Mouse (Mus musculus) macrophage (primary cell): Measurements from ENCODE around the gene Gpr161. TPM values are rescaled to one million over a fixed set of nuclear protein-coding genes. Genes with fewer than 3 reads are reported as not detected.

Source experiments
- H3K27ac ChIP-seq: fragments of 350-480 bp; formaldehyde crosslinking; 2 replicates; pipeline ENCODE4 v1.9.0; 2021
- H3K36me3 ChIP-seq: fragments of 350-480 bp; formaldehyde crosslinking; 2 replicates; pipeline ENCODE4 v1.9.0; 2021; ENCODE audit errors: inconsistent target
- H3K4me3 ChIP-seq: fragments of 350-480 bp; formaldehyde crosslinking; 2 replicates; pipeline ENCODE4 v1.9.0; 2021; ENCODE audit errors: inconsistent target
- H3K79me2 ChIP-seq: fragments of 350-480 bp; formaldehyde crosslinking; 2 replicates; pipeline ENCODE4 v1.9.0; 2021; ENCODE audit errors: inconsistent target
- WGBS: methylation state at CpG from one replicate; pipeline ENCODE4 v1.1.7; 2026; ENCODE audit warnings: inconsistent platforms; ENCODE audit not compliant: missing documents; 5-methylcytosine and 5-hydroxymethylcytosine counted together
- polyA plus RNA-seq: library from polyadenylated mRNA; stranded (reverse); fragments of 250-400 nt; gene quantifications from 3 replicates; pipeline ENCODE4 v1.2.4, GENCODE M21; 2018; ENCODE audit warnings: inconsistent platforms
- total RNA-seq, 78 experiments: library from RNA; depleted of rRNA; stranded (reverse); fragments of 250-400 nt; gene quantifications; 1 replicate in 9 of 78; 2 replicates in 24 of 78; 3 replicates in 43 of 78; 4 replicates in 2 of 78; pipeline ENCODE4 v1.2.4; 2018; ENCODE audit warnings: inconsistent platforms in 56 of 78

Gpr161 gene
- total RNA-seq (2018; cell fraction: chromatin; rRNA removed): under 1 TPM in 1 of 26 experiments, not detected in 25; 0.76 TPM
- total RNA-seq (2018; cell fraction: cytosol; rRNA removed): not detected
- total RNA-seq (2018; cell fraction: nucleus; rRNA removed): under 1 TPM in 1 of 26 experiments, not detected in 25; 0.14 TPM
- polyA plus RNA-seq: not detected in 3 replicates

GRCm38 (mm10) chr1:165295489-165295888, at the start of gene Gpr161:
Gene Gpr161, plus strand, starts transcription at chr1:165295789.
- 92% methylated on average over 1 of the region's 1 CpGs for WGBS
- no peak within 1 kb of the TSS for H3K4me3 ChIP-seq
- H3K79me2 ChIP-seq: no peaks in the 10 kb centered on the region
- no peak within 1 kb of the TSS for H3K27ac ChIP-seq
- no peaks in the 10 kb centered on the region for H3K36me3 ChIP-seq

- H3K79me2 ChIP-seq: no peaks in the 10 kb centered on the region
- H3K27ac ChIP-seq: no peak overlapping the region
- H3K36me3 ChIP-seq: no peaks in the 10 kb centered on the region
- H3K4me3 ChIP-seq: no peak overlapping the region
- 95% methylated on average over 5 of the region's 5 CpGs for WGBS
Measured at GRCm38 (mm10) chr1:165246587-165246986, 49.0 kb upstream of the Gpr161 start.

GRCm38 (mm10) chr1:165247085-165247484, 48.5 kb upstream of the Gpr161 start:
- Histone ChIP-seq H3K79me2 (no peaks in the 10 kb centered on the region), H3K4me3 (no peak overlapping the region), H3K27ac (no peak overlapping the region), H3K36me3 (no peaks in the 10 kb centered on the region)
- WGBS: 88% methylated on average over 5 of the region's 5 CpGs

- Histone ChIP-seq H3K36me3 (no peaks in the 10 kb centered on the region), H3K79me2 (no peaks in the 10 kb centered on the region), H3K27ac (no peak overlapping the region), H3K4me3 (no peak overlapping the region)
- 90% methylated on average over 3 of the region's 3 CpGs for WGBS
Measured at GRCm38 (mm10) chr1:165247788-165248187, 47.8 kb upstream of the Gpr161 start.

GRCm38 (mm10) chr1:165248842-165249241, 46.7 kb upstream of the Gpr161 start:
- WGBS: 73% methylated on average over 4 of the region's 4 CpGs
- Histone ChIP-seq H3K36me3 (no peaks in the 10 kb centered on the region), H3K79me2 (no peaks in the 10 kb centered on the region), H3K27ac (no peak overlapping the region), H3K4me3 (no peak overlapping the region)

GRCm38 (mm10) chr1:165250546-165250945, 45.0 kb upstream of the Gpr161 start:
- WGBS: 86% methylated on average over 2 of the region's 2 CpGs
- no peaks in the 10 kb centered on the region for H3K36me3 ChIP-seq
- H3K4me3 ChIP-seq: no peak overlapping the region
- H3K79me2 ChIP-seq: no peaks in the 10 kb centered on the region
- no peak overlapping the region for H3K27ac ChIP-seq

GRCm38 (mm10) chr1:165252027-165252671, 43.4 kb upstream of the Gpr161 start:
- no peak overlapping the region for H3K27ac ChIP-seq
- no peaks in the 10 kb centered on the region for H3K79me2 ChIP-seq
- H3K4me3 ChIP-seq: no peak overlapping the region
- H3K36me3 ChIP-seq: no peaks in the 10 kb centered on the region
- 47% methylated on average over 11 of the region's 11 CpGs for WGBS

- no peaks in the 10 kb centered on the region for H3K79me2 ChIP-seq
- H3K4me3 ChIP-seq: no peak overlapping the region
- no peak overlapping the region for H3K27ac ChIP-seq
- no peaks in the 10 kb centered on the region for H3K36me3 ChIP-seq
- 85% methylated on average over 6 of the region's 6 CpGs for WGBS
Measured at GRCm38 (mm10) chr1:165274946-165275345, 20.6 kb upstream of the Gpr161 start.

GRCm38 (mm10) chr1:165280741-165281140, 14.8 kb upstream of the Gpr161 start:
- Histone ChIP-seq H3K27ac (no peak overlapping the region), H3K4me3 (no peak overlapping the region), H3K36me3 (no peaks in the 10 kb centered on the region), H3K79me2 (no peaks in the 10 kb centered on the region)
- WGBS: 95% methylated on average over 10 of the region's 10 CpGs

- H3K79me2 ChIP-seq: no peaks in the 10 kb centered on the region
- no peak overlapping the region for H3K4me3 ChIP-seq
- 2% methylated on average over 57 of the region's 71 CpGs for WGBS
- H3K36me3 ChIP-seq: no peaks in the 10 kb centered on the region
- H3K27ac ChIP-seq: no peak overlapping the region
Measured at GRCm38 (mm10) chr1:165281351-165282221, 14.0 kb upstream of the Gpr161 start.

- WGBS: 9% methylated on average over 35 of the region's 35 CpGs
- Histone ChIP-seq H3K79me2 (no peaks in the 10 kb centered on the region), H3K4me3 (no peak overlapping the region), H3K36me3 (no peaks in the 10 kb centered on the region), H3K27ac (no peak overlapping the region)
Measured at GRCm38 (mm10) chr1:165282222-165282966, 13.2 kb upstream of the Gpr161 start.

- 89% methylated on average over 7 of the region's 7 CpGs for WGBS
Measured at GRCm38 (mm10) chr1:165282967-165283345, 12.6 kb upstream of the Gpr161 start.

GRCm38 (mm10) chr1:165284096-165284495, 11.5 kb upstream of the Gpr161 start:
- no peaks in the 10 kb centered on the region for H3K79me2 ChIP-seq
- H3K36me3 ChIP-seq: no peaks in the 10 kb centered on the region
- H3K4me3 ChIP-seq: no peak overlapping the region
- H3K27ac ChIP-seq: no peak overlapping the region
- 75% methylated on average over 7 of the region's 7 CpGs for WGBS

More at GRCm38 (mm10) chr1:165282967-165283345, 12.6 kb upstream of the Gpr161 start:
- no peaks in the 10 kb centered on the region for H3K36me3 ChIP-seq
- H3K4me3 ChIP-seq: no peak overlapping the region
- H3K79me2 ChIP-seq: no peaks in the 10 kb centered on the region
- H3K27ac ChIP-seq: no peak overlapping the region

- no peaks in the 10 kb centered on the region for H3K36me3 ChIP-seq
- WGBS: 93% methylated on average over 9 of the region's 9 CpGs
- no peak overlapping the region for H3K27ac ChIP-seq
- H3K79me2 ChIP-seq: no peaks in the 10 kb centered on the region
- H3K4me3 ChIP-seq: no peak overlapping the region
Measured at GRCm38 (mm10) chr1:165288165-165288564, 7.4 kb upstream of the Gpr161 start.
